ENCODE assay signal across 22 mouse cellular contexts in the genomic region with DNA sequence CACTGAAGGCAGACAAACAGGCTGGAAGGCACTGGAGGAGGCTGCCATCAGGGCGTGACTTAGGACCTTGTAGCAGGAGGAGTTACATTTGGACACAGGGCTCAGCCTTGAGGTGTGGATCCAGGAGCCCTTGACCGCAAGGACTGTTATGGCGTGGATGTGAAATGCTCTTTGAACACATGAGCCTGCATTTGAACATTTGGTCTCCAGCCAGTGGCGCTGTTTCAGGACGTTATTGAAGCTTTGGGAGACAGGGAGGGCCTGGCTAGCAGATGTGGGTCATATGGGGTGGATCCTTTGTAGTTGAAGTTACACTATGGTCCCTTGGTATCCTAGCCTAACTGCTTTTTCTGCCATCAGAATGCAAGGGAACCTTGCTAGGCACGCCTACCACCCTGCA.
A peak's percentile ranks its signal among the peaks of the same experiment; 100 is the strongest.
DNase-seq lines count a peak whose midpoint lies in the region; ATAC-seq lines count a peak whose summit lies in the region.
"Had no signal": no experiment of that assay in that cellular context is flagged by ENCODE, and none has a peak within 500 bp of the region (broad histone marks: within the 10 kb centered on the region; RNA-seq: fewer than 3 reads in every experiment).

No protein-coding gene starts in this region.

- peaks cover 31% of the 10 kb centered on the region for H3K4me1 ChIP-seq in limb, embryonic 15.5 days
- H3K4me1 ChIP-seq: forebrain, embryonic 10.5 days; liver, embryonic 13.5 days; midbrain, embryonic 10.5 days had no signal

- no peaks in the 10 kb centered on the region for H3K9me3 ChIP-seq in limb, embryonic 15.5 days
- H3K9me3 ChIP-seq: liver, embryonic 13.5 days; midbrain, embryonic 10.5 days had no signal

- WGBS in limb, embryonic 15.5 days: 49% methylated on average over 6 of the region's 6 CpGs

- peak; percentile 36 for DNase-seq in adrenal gland, adult 2 months
- DNase-seq in adrenal gland, adult 18-20 months (ENCODE audit: low spot score in 2 of 2): no peak
- peak; percentile 11 to 23 for DNase-seq in heart, postnatal 10 days
- DNase-seq in heart, postnatal 25 days (ENCODE audit: low spot score): no peak
- peak; percentile 36 for DNase-seq in ovary, adult 18-20 months (ENCODE audit: low spot score)
- no peak for DNase-seq in ovary, postnatal 10 days (ENCODE audit: low spot score)
- DNase-seq: cerebellum, adult 9-11 months; forebrain, postnatal 0 days; kidney, adult 8-10 months; kidney, postnatal 14 days; layer of hippocampus, postnatal 36 days; left cerebral cortex, postnatal 4 days; liver, embryonic 13.5 days; lung, postnatal 36 days; right cerebral cortex, adult 18-20 months had no signal

- H3K4me3 ChIP-seq in limb, embryonic 15.5 days: no peak overlapping the region
- H3K4me3 ChIP-seq: forebrain, embryonic 10.5 days; layer of hippocampus, adult 2 months; liver, embryonic 13.5 days; midbrain, embryonic 10.5 days had no signal

- H3K4me2 ChIP-seq in limb, embryonic 15.5 days: no peak overlapping the region
- H3K4me2 ChIP-seq: liver, embryonic 13.5 days had no signal

- no peaks in the 10 kb centered on the region for H3K27me3 ChIP-seq in limb, embryonic 15.5 days
- H3K27me3 ChIP-seq: liver, embryonic 13.5 days had no signal

- H3K9ac ChIP-seq in limb, embryonic 15.5 days: no peak overlapping the region
- H3K9ac ChIP-seq: forebrain, postnatal 0 days; liver, embryonic 13.5 days had no signal

- peak overlapping the region; percentile 85 for H3K27ac ChIP-seq in limb, embryonic 15.5 days
- H3K27ac ChIP-seq: forebrain, embryonic 10.5 days; layer of hippocampus, adult 2 months; liver, embryonic 13.5 days; midbrain, embryonic 10.5 days had no signal

- no peaks in the 10 kb centered on the region for H3K36me3 ChIP-seq in limb, embryonic 15.5 days
- H3K36me3 ChIP-seq: forebrain, embryonic 10.5 days; liver, embryonic 13.5 days; midbrain, embryonic 10.5 days had no signal

- intact Hi-C loops in heart, postnatal 10 days (cut with DNase I): no loop called here
- intact Hi-C loops in heart, postnatal 25 days (cut with DNase I): no loop called here

- peak; percentile 52; the same call in 1 of the 2 replicates for ATAC-seq in limb, embryonic 15.5 days (ENCODE audit: insufficient number of reproducible peaks, low FRiP score, low TSS enrichment, low read depth)
- no peak for ATAC-seq in megakaryocyte, adult 5-6 weeks (ENCODE audit: poor library complexity, severe bottlenecking)
- ATAC-seq: CD4-positive, CD25-positive, alpha-beta regulatory T cell, adult 4 months; forebrain, postnatal 0 days; Patski had no signal

Comparison
In these comparisons a context has a peak if more than half of its experiments do, and no peak if none do; other contexts are left out.
1. DNase-seq: peak in adrenal gland, adult 2 months (single experiment), heart, postnatal 10 days (2 of 2) and ovary, adult 18-20 months (single experiment); none in adrenal gland, adult 18-20 months (0 of 2), heart, postnatal 25 days (single experiment) and ovary, postnatal 10 days (single experiment).